Mouse (Mus musculus): ENCODE measurements around the gene Ms4a18.

DNA sequence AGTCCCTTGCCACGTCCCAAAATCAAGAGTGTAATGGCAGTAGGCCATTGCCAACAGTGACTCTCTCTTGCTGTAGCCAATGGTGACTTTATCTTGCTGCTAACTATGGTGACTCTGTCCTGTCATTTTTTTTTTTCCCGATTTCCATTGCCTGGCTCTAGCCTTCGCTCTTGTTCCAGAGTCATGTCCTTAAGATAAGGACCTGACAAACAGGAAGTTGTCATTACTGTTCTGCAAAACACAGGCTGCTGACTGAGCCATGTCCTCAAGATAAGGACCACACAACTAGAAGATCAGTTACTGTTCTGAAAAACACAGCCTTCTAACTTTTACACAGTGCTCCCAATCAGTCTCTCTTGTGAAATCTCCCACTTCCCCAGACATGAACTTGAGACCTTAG is 47.4 kb downstream of the Ms4a18 start:
- no peak for TF ChIP-seq CTCF (IDR thresholded peaks at IDR 0.05; ENCODE audit: borderline replicate concordance, extremely low read depth, insufficient read depth, insufficient read length)
- no peak for TF ChIP-seq POLR2A (IDR thresholded peaks at IDR 0.05; ENCODE audit: borderline replicate concordance, extremely low read depth, insufficient read depth, insufficient read length, poor library complexity, severe bottlenecking)
